Mouse (Mus musculus): ENCODE results near the gene Letmd1.
"Not testable (repeated sequence)": the region's sequence is repeated elsewhere in the genome, so short reads cannot be mapped to it uniquely, and the experiment has no call there.

Gene Letmd1

GRCm38 (mm10) chr15:100468295-100469188, at the start of gene Letmd1:
Gene Letmd1, plus strand, starts transcription at chr15:100469023.
- DNase-seq (ENCODE audit: low read depth), result peak; percentile 54

GRCm38 (mm10) chr15:100419311-100419710, 49.5 kb upstream of the Letmd1 start:
- DNase-seq (ENCODE audit: low read depth), result no peak

GRCm38 (mm10) chr15:100419901-100420745, 48.7 kb upstream of the Letmd1 start:
- DNase-seq (ENCODE audit: low read depth), result no peak

- peak; percentile 78 for DNase-seq (ENCODE audit: low read depth)
Measured at GRCm38 (mm10) chr15:100421059-100421757, 47.6 kb upstream of the Letmd1 start.

GRCm38 (mm10) chr15:100421758-100422197, 47.0 kb upstream of the Letmd1 start, which contains the start of gene Gm5475:
Gene Gm5475, plus strand, starts transcription at chr15:100422147.
- not testable (repeated sequence) for DNase-seq (ENCODE audit: low read depth)

GRCm38 (mm10) chr15:100422476-100422875, 46.3 kb upstream of the Letmd1 start:
- DNase-seq (ENCODE audit: low read depth), result no peak

- peak; percentile 80 for DNase-seq (ENCODE audit: low read depth)
Measured at GRCm38 (mm10) chr15:100422899-100423860, 45.6 kb upstream of the Letmd1 start.

- DNase-seq (ENCODE audit: low read depth), result no peak
Measured at GRCm38 (mm10) chr15:100423916-100424315, 44.9 kb upstream of the Letmd1 start.

- DNase-seq (ENCODE audit: low read depth), result no peak
Measured at GRCm38 (mm10) chr15:100424396-100425122, 44.3 kb upstream of the Letmd1 start, which contains the start of gene Slc11a2. Gene Slc11a2, minus strand, starts transcription at chr15:100425072.

GRCm38 (mm10) chr15:100428296-100428905, 40.4 kb upstream of the Letmd1 start:
- no peak for DNase-seq (ENCODE audit: low read depth)

- no peak for DNase-seq (ENCODE audit: low read depth)
Measured at GRCm38 (mm10) chr15:100429959-100430565, 38.8 kb upstream of the Letmd1 start.

GRCm38 (mm10) chr15:100433234-100433633, 35.6 kb upstream of the Letmd1 start:
- no peak for DNase-seq (ENCODE audit: low read depth)

- DNase-seq (ENCODE audit: low read depth), result no peak
Measured at GRCm38 (mm10) chr15:100436112-100436511, 32.7 kb upstream of the Letmd1 start.

- no peak for DNase-seq (ENCODE audit: low read depth)
Measured at GRCm38 (mm10) chr15:100436518-100436917, 32.3 kb upstream of the Letmd1 start.

GRCm38 (mm10) chr15:100443126-100443922, 25.5 kb upstream of the Letmd1 start:
- DNase-seq (ENCODE audit: low read depth), result peak; percentile 80

- no peak for DNase-seq (ENCODE audit: low read depth)
Measured at GRCm38 (mm10) chr15:100446887-100447286, 21.9 kb upstream of the Letmd1 start.

GRCm38 (mm10) chr15:100448572-100448971, 20.3 kb upstream of the Letmd1 start:
- DNase-seq (ENCODE audit: low read depth), result no peak

GRCm38 (mm10) chr15:100449495-100449894, 19.3 kb upstream of the Letmd1 start:
- DNase-seq (ENCODE audit: low read depth), result no peak

Data from fibroblast of lung, adult 2 months (primary cell).